Mouse (Mus musculus): ENCODE measurements around the gene Cep63.

Cep63 gene

DNA sequence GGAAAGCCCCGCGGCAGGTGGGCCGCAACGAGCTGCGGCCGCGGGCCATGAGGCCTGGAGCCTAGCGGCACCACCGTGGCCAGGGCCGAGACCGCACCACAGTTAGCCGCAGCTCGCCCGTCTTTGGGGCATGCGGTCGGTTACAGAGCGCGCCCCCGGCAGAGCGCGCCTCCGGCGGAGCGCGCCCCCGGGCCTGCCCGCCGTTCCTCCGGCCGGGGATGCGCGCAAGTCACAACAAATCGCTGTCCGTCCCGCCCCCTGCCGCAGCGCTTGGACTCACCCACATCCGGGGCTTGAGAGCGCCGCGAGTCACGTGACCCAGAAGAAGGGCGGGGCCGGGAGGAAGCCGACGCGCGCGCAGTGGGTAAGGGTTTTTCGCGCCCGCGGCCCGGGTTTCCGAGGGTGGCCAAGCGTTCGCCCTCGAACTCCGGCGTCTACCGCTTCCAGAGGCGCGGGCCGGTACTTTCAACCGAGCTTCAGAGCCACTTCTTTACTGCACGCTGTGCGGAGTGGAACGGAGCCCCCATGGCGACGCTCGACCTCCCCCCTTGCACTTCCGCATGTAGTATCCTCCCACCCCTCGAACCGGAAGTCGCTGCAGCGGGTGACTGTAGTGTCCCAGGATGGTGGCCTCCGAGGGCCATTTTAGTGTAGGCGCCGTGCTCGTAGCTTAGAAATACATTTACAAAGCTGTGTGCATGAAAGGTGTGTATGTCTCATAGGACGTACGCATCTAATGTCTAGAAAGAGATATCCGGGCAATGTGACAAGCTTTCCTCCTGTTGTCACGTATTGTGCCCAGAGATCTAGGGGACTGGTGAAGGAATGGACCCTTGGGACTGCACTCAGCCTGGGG lies at the start of gene Cep63, which contains the start of gene Anapc13:
Cep63 (minus strand) TSS at position 552 of the 856 bp plus-strand sequence.
Anapc13 (plus strand) TSS at position 314 of the 856 bp plus-strand sequence.
- ATAC-seq (ENCODE audit: low TSS enrichment) = peak; percentile 88

DNA sequence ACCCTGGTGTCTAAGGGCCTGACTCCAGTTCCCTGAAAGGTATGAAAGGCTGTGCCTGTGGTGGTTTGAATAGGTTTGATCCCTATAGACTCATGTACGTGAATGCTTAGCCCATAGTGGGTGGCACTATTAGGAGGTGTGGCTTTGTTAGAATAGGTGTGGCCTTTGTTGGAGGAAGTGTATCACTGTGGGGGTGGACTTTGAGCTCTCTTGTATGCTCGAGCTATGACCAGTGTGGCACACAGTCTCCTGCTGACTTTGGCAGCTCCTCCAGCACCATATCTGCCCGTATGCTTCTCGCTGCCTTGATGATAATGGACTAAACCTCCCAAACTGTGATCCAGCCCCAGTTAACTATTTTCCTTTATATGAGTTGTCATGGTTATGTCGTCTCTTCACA lies 49.6 kb upstream of the Cep63 start:
- ATAC-seq (ENCODE audit: low TSS enrichment) = no peak

DNA sequence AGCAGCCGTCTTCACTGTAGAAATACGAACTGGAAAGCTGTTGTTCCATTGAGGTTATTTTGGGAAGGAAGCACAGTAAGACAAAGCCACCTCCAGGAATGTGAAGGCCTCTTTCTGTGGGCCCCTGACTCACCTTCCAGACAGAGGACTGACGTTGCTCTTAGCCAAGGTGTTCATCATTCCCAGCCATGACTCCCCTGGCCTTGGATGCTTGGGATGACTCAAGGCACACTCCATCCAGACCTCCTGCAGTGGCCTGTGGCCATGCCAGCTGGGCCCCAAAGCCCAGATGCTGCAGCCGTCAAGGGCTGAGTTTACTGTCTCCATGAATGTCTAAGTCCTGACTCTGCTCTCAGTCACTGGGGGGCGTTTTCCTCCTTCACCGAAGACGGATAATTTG lies 47.0 kb upstream of the Cep63 start:
- ATAC-seq (ENCODE audit: low TSS enrichment) = no peak

DNA sequence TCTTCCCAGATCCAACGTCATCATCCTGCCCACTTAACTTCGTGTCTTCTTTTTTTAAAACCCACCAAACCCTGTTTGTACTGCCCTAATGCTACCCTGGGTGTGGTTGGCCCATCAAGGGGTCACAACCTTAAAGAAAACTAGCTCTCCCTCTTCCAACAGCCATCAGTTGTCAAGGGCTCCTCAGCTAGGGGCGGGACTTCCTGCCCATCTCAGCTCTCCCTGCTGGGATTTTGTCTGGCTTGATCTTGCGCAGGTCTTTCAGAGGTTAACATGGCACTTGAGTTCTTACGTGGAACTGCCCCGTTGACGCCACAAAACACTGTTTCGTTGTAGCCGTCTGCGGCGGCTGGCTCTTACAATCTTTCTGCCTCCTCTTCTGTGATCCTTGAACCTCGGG lies 42.6 kb upstream of the Cep63 start:
- no peak for ATAC-seq (ENCODE audit: low TSS enrichment)

DNA sequence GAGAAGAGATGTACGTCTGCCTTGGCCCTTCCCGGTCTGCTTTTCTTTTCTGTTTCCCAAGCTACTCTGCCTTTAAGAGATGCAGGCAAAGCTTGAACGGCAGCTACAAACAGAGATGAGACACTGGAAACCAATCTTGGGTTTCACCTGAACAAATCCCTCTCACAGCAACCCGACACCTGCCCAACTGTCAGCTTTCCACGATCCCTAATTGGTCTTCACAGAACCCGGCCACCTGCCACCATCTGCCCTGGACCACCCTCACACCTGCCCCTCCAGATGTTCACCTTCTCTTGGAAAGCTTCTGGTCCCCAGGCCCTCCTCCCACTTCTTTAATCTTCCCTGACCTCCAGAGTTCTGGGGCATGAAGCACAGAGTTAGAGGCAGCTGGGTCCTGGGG lies 41.8 kb upstream of the Cep63 start:
- no peak for ATAC-seq (ENCODE audit: low TSS enrichment)

DNA sequence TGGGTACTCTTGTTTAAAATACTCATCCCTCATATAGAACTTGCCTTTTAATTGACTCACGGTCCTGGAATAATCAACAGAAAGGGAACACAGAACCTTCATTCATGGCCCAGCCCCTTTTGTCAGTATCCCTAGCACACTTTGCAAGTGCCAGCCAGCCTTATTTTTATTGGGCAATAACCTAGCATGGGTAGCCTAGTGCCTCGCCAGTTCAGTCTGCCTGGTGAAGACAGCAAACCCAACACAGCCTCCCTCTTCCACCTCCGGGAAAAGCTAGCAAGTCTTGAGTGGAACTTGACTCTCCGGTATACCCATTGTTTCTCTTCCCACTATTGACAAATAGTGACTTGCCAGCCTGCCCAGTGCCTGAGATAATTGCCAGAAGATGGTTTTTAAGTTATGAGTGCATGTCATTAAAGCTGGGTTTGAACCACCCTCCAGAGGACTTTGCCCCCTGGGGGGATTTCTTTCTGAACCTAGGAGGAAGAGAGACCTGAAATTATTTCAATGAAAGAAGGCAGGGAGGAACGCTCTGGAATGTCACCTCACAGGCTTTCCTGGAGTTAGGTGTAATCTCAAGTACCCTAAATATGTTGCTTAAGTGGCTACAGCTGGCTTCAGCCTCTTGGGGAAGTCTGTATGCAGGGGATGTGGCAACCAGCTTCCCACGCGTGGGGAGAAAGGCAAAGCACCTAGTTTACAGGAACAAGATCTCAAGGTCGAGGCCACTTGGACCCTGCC lies 30.2 kb upstream of the Cep63 start:
- ATAC-seq (ENCODE audit: low TSS enrichment) = no peak

DNA sequence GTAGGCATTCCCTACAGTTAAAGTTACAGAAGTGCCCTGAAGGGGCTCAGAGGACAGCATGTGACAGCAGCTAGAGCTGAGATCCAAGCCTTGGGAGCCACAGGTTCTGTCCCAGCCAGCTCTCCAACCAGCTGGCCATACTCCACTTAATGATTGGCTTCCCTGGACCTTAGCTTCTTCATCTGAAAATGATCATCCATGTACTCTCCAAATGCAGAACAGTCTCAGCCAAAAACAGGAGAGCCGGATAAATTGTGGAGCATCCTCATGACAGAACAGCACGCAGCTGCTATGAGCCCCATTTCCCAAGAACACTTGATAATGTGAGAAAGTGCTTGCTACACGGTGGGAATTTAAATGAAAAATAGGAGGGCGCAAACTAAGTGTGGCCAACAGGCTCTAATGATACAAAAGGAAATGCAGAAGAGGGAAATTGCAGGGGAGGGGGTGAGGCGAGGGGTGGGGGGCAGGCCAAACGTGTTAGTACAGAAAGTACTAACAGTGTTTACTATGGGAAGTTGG lies 24.9 kb upstream of the Cep63 start:
- ATAC-seq (ENCODE audit: low TSS enrichment) = no peak

DNA sequence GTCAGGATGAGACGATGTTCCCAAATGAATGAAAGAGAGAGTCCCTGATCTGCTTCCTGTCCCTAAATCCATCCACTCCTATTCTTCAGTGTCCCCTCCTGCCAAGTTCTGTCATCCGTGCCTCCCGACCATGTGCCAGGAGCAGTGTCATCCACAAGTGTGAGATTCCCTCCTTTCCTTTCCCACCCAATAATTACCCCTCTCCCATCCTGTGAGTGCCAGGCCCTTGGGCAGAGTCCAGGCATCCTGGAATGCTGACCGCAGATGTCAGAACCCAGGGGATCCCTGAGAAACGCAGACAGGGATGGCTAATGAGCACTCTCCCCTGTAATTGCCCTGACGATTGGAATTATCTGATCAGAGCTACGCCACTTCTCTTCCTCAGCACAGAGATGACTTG lies 24.3 kb upstream of the Cep63 start:
- no peak for ATAC-seq (ENCODE audit: low TSS enrichment)

DNA sequence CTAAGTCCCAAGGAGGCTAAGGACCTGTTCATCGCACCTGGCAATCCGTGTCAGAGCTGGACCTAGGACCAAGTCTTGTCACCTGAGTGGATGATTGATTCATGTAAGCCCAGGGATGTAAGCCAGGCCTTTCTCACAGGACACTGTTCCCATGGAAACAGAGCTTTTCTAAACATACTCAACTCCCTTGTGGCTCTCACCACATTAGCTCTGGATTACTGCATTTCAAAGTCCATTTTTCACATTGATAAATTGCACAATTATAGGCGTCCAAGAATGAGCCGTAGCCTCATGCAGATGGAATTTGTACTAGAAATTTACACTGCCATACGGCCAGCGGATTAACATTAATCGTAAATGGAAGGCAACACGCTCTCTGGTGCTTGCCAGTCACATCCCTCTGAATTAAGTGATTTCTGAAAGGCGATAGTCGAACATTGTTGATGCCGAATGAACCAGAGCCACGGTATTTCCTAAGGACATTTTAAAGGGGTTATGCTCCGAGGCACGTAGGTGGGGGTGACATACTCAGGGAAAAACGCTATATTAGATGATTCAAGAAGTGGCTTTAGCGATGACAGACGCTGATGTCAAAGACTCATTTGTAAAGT lies 23.7 kb upstream of the Cep63 start:
- ATAC-seq (ENCODE audit: low TSS enrichment) = peak; percentile 31; the same call in 1 of the 2 replicates

DNA sequence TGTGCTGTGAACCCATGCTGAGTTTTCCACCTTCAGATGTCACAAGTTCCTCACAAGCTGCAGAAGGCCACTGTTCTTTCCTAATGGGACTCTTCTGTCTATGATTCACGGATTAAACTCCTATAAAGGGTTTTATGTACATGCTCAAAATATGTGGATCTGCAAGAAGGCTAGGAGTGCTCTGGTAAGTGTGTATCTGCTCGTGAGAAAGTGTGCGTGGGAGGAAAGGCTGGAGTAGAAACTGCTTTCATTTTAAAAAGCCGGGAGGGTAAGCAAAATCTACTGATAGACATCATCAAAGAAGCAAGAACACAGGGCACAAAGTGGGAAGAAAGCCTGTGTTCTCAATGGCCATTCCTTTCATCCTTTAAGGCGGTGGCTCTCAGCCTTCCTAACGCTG lies 20.7 kb upstream of the Cep63 start:
- ATAC-seq (ENCODE audit: low TSS enrichment) = peak; percentile 64; the same call in 1 of the 2 replicates

DNA sequence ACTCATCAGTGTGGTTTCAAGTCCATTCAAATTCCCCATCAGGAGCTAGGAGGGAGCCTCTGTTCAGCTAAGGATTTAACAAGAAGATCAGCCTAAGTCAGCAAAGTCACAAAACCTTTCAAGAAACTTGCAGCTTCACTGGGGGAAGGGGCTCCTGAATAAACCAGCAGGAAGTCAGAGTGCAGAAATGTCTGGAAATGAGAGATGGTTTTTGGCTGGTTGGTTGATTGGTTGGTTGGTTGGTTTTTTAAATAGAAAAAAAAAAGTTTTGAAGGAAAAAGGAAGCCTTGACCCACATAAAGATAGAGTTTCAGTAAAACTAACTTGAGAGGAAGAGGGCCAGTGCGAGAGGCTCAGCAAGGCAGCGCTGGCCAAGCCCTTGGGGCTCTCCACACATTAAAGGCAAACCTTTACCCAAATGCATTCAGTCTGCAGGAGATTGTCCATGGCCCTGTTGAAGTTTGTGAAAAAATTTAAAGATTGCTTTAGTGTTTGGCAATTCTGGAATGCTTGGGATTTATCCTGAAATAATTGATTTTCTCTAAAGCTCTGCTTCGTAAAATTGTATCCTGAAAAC lies 18.9 kb upstream of the Cep63 start:
- ATAC-seq (ENCODE audit: low TSS enrichment) = no peak

DNA sequence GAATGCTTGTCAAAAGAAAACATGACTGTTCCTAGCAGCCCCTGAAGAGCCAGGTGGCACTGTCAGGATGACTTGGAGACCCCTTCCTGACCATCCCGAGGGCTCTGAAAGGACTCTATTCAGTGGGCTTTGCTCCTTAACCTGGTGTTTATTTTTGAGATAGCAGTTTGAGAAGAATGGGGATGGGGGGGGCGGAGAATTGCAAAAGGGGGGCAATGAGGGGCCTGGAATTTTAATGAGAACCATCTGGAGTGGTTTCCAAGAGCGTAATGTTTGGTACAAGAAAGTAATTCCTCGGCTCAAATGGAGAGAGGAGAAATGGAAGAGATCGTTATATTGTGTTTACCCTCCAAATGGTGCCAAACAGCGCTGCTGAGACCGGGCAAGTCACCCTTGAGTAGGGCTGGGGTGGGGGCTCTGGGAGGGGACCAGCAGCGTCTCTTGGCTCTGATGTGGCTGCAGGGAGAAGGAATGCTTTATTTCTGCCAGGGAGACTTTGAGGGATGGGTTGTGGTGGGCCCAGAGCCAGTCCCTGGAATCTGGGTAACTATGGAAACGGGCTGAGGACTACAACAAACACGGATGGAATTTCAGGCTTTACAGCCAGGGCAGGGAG lies 17.3 kb upstream of the Cep63 start:
- no peak for ATAC-seq (ENCODE audit: low TSS enrichment)

DNA sequence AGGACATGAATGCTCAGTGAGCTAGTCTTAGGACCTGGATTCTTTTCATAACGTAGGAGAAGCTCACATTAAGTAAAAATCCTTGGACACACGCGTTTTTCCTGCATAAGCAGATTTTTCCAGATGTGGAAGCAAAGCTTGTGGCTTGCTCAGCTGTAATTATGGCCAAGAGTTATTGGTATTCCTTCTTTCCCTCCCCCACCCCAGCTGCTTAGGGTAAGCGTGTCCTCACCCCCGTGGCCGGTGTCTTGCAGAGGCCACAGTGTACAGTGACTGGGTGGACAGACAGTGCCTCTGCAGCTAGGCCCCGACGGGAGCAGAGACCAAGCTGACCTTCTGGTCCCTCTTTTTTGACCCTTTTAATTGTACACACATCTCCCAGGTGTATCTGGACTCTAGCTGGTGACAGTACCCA lies 16.7 kb upstream of the Cep63 start:
- no peak for ATAC-seq (ENCODE audit: low TSS enrichment)

DNA sequence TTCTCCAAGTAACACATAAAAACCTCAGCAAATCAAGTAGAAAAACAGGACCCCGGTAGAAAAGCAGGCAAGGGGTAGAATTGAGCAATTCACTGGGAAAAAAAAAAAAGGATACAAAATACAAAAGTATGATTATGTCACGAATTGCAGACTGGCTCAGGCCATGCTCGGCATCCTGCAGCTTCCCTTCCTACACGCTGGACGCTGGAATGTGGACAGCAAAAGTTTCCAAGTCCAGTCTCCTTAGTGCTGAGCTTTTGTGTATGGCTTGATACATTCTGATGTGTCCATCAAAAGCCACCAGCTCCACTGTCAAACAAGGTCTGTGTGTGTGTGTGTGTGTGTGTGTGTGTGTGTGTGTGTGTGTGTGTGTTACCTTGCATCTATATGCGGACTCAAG lies 15.2 kb upstream of the Cep63 start:
- ATAC-seq (ENCODE audit: low TSS enrichment) = no peak

DNA sequence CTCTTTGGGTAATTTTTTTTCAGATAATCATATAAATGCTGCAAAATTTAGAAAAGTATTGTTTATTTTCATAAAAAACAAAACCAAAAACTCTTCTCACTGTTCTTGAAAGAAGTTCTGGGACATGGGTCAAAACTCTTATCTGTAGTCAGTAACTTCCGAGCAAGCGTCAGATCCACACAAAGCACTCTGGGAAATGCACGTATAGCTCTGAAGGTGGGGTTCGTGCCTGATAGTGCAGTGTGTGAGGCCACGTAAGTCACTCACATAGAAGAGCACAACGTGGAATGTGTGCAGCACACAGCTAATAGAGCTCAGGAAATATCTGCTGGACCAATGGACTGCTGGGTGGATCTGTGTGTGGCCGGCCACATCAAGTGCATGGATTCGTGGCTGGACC lies 13.2 kb upstream of the Cep63 start:
- no peak for ATAC-seq (ENCODE audit: low TSS enrichment)

DNA sequence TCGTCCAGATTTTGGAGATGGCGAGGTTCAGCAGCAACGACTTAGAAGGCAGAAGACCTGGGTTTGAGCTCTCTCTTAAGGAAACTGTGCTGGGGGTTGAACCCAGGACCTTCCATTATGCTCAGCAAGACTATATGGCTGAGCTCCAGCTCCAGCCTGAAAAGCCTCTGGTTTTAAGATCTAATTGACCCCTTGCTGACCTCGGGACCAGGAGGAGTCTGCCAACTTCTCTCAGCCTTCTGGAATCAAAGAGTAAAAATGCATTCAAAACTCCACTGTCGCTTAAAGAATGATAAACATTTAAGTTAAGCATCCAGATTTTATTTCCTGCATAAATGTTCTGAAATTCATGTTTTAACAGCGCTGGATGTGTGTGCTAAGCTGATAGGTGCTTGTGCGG lies 12.6 kb upstream of the Cep63 start:
- ATAC-seq (ENCODE audit: low TSS enrichment) = no peak

DNA sequence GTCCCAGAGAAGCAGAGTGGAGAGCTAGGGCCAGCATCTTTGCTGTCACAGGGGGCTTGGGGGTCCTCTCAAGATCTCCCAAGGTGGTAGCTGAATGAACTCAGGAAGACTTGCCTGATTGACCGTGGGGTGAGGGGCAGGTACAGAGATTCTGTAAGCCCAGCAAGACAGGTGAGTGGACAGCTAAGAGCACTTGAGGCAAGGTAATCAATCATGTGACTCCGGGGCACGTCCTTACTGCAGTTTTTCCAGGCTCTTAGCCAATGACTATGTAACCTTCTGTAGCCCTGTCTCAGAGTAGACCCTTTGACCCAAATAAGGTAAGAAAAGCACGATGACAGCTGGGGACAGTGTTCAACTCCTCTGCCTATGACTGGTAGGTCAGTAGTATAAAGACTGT lies 10.8 kb upstream of the Cep63 start:
- ATAC-seq (ENCODE audit: low TSS enrichment) = no peak

DNA sequence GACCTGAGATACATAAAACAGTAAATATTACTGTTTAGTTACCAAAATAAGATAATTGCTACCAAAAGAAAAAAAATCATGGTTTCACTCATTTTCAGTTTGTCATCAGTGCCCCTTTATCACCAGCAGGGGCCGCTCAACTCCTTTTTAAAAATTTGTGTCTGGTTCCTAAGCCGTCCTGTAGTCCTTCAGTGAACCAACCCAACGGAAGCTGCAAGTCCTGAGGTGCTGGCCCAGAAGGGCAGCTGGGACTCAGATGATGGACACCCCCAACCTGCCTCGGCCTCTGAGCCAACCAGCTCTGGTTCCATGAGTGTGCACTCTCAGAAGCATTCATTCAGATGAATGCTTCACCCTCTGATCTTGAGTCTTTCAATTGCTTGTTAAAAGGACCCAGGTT lies 10.2 kb upstream of the Cep63 start:
- ATAC-seq (ENCODE audit: low TSS enrichment) = peak; percentile 60; the same call in 1 of the 2 replicates

DNA sequence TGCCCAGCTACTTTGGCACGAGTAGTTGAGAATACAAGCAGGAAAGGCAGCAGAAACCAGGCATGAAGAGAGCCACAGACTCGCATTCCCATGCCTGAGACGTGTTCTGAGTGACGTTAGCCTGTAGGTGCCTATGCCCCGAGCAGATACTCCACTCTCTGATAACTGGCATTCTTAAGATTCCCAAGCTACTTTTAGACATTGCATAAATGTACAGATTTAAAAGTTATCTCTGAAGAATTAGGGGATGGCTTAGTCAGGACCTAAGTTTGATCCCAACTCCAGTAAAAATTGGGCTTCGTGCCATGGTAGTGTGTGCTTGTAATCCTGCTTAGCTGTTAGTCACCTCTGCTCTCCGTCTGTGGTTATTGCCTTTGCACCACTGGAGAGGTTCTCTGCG lies 8.1 kb upstream of the Cep63 start:
- ATAC-seq (ENCODE audit: low TSS enrichment) = no peak

DNA sequence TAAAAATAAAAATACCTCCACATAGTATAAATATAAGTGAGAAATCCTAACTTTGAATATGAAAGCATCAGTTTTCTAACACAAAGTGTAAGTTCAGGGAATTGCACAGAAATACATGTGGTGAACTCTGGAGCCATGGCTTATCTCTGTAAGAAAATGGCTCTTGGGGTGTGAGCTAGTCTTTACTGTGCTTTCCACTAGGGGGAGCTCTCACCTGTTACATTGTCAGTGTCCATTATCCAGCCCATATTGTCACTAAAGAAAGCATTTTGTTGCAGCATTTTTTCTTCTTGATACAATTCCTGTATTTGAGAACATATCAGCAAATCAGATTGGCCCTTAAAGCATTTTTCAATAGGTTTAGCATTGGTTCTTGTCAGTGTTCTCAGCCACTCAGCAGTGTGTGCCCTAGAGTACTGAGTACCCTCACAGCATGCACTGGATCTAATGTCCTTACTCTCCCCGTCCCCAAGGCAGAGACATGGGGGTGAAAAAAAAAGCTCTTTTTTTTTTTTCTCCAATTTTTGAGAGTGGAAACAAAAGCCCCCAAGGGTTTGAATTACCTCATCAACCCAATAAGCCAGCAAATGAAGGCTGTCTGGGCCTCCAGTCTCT lies 6.7 kb upstream of the Cep63 start:
- ATAC-seq (ENCODE audit: low TSS enrichment) = peak; percentile 91

DNA sequence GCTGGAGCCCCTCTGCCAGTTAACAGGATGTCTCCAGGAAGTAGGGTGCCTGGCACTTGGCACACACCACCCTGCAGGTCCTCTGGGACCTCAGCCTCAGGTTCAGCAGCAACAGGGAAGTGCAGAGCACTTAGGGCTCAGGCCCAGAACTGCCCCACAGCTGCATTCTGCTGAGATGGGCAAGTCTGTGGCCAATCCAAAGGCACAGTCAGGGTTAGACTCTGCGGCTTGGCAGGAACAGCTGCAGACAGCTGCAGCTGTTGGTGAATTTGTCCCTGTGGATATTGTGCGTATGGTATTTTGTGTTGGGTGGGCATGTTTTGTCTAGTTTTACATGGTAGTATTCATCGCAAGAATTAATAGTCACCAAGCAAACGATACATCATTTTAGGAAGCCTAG lies 5.8 kb upstream of the Cep63 start:
- no peak for ATAC-seq (ENCODE audit: low TSS enrichment)
